Mouse (Mus musculus): ENCODE measurements around the gene Slc6a8. TPM values are rescaled to one million over a fixed set of nuclear protein-coding genes. Genes with fewer than 3 reads are reported as not detected.

Gene Slc6a8
- polyA plus RNA-seq, 1 experiment from 2014 or later, result 6.7 TPM

DNA sequence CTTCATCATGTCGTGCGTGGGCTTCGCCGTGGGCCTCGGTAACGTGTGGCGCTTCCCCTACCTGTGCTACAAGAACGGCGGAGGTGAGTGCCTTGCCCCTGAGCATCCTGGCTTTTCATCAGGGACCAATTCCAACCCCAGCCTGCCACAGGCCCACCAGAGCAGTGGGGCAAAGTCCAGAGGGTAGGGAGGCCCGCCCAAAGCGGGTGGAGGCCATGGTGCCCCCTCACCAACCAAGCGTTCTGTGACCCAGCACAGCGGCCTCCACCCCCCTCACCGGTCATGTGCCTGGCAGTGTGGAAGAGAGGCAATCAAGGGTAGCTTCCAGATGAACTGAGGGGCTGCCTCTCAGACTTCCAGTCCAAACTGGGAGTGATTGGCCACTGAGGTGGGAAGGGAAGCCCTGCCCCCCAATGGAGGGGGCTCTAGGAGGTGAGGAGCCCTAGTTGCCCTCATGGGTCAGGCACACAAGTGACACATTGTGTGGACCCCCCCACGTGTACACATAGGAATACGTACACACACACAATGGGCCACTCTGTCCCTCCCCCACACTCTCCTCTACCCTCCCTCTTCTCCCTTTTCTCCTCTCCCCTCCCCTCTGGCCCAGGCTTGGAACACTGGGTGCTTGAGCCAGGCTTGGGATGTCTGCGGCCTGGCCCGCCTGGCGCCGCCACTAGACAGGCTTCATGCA lies 1.2 kb downstream of the Slc6a8 start:
- peak overlapping the region; percentile 62 for H3K4me2 ChIP-seq (ENCODE audit: low read depth, low read length)
- ATAC-seq (ENCODE audit: insufficient read depth, low FRiP score), result peak; percentile 16; the same call in 1 of the 2 replicates
- 10% methylated on average over 20 of the region's 20 CpGs for WGBS
- H3K36me3 ChIP-seq (ENCODE audit: control insufficient read depth, insufficient read depth, low read length), result no peaks in the 10 kb centered on the region
- H3K4me3 ChIP-seq (replicated peaks; ENCODE audit: low read length), result peak overlapping the region; percentile 61
- H3K27me3 ChIP-seq (ENCODE audit: control insufficient read depth, insufficient read depth, low read length), result no peaks in the 10 kb centered on the region; the same call in 1 of the 2 replicates
- no peak overlapping the region; the same call in 1 of the 2 replicates for H3K27ac ChIP-seq (ENCODE audit: low read length)
- peak overlapping the region; percentile 80 for H3K9ac ChIP-seq (ENCODE audit: low read length)
- H3K4me1 ChIP-seq (ENCODE audit: control insufficient read depth, insufficient read depth, low read length), result peaks cover 9% of the 10 kb centered on the region
- no peaks in the 10 kb centered on the region for H3K9me3 ChIP-seq (replicated peaks; ENCODE audit: control insufficient read depth, low read length)

GRCm38 (mm10) chrX:73675231-73675630 lies 2.3 kb downstream of the Slc6a8 start:
- H3K27me3 ChIP-seq (ENCODE audit: control insufficient read depth, insufficient read depth, low read length), result no peaks in the 10 kb centered on the region; the same call in 1 of the 2 replicates
- no peaks in the 10 kb centered on the region for H3K36me3 ChIP-seq (ENCODE audit: control insufficient read depth, insufficient read depth, low read length)
- H3K27ac ChIP-seq (ENCODE audit: low read length), result no peak overlapping the region
- H3K4me1 ChIP-seq (ENCODE audit: control insufficient read depth, insufficient read depth, low read length), result peaks cover 9% of the 10 kb centered on the region
- H3K9ac ChIP-seq (ENCODE audit: low read length), result no peak overlapping the region; the same call in 1 of the 2 replicates
- no peaks in the 10 kb centered on the region for H3K9me3 ChIP-seq (replicated peaks; ENCODE audit: control insufficient read depth, low read length)
- ATAC-seq (ENCODE audit: insufficient read depth, low FRiP score), result no peak
- H3K4me2 ChIP-seq (ENCODE audit: low read depth, low read length), result peak overlapping the region; percentile 62
- 67% methylated on average over 2 of the region's 2 CpGs for WGBS
- peak overlapping the region; percentile 61 for H3K4me3 ChIP-seq (replicated peaks; ENCODE audit: low read length)

- no peak for ATAC-seq (ENCODE audit: insufficient read depth, low FRiP score)
- H3K4me2 ChIP-seq (ENCODE audit: low read depth, low read length), result no peak overlapping the region
- H3K9ac ChIP-seq (ENCODE audit: low read length), result no peak overlapping the region
- no peak overlapping the region for H3K4me3 ChIP-seq (replicated peaks; ENCODE audit: low read length)
- H3K9me3 ChIP-seq (replicated peaks; ENCODE audit: control insufficient read depth, low read length), result no peaks in the 10 kb centered on the region
- 97% methylated on average over 4 of the region's 4 CpGs for WGBS
- no peak overlapping the region for H3K27ac ChIP-seq (ENCODE audit: low read length)
- no peaks in the 10 kb centered on the region; the same call in 1 of the 2 replicates for H3K27me3 ChIP-seq (ENCODE audit: control insufficient read depth, insufficient read depth, low read length)
- no peaks in the 10 kb centered on the region for H3K36me3 ChIP-seq (ENCODE audit: control insufficient read depth, insufficient read depth, low read length)
- peaks cover 9% of the 10 kb centered on the region for H3K4me1 ChIP-seq (ENCODE audit: control insufficient read depth, insufficient read depth, low read length)
Measured at GRCm38 (mm10) chrX:73676668-73677067, 3.7 kb downstream of the Slc6a8 start.

DNA sequence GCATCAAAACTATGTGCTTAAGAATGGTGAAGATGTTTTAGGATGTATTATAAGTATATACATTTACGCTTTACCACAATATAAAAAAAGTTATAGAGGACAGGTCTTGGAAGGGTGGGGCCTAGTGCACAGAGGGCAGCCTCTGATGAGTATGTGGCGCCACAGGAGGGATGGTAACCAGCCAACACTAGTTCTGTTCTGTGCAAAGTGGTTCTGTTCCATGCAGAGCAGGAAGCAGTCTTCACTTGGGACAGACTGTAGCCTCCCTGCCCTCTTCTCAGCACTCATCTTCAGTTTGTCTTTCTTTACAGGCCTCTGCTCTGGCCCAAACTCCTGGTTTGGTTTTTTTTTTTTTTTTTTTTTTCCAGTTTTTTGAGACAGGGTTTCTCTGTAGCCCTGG lies 11.2 kb downstream of the Slc6a8 start:
- H3K4me1 ChIP-seq (ENCODE audit: control insufficient read depth, insufficient read depth, low read length), result no peaks in the 10 kb centered on the region
- H3K27ac ChIP-seq (ENCODE audit: low read length), result no peak overlapping the region
- no peak overlapping the region for H3K9ac ChIP-seq (ENCODE audit: low read length)
- 0 out of 2 replicates have a peak, but pooled peaks cover 3% of the 10 kb centered on the region for H3K36me3 ChIP-seq (ENCODE audit: control insufficient read depth, insufficient read depth, low read length)
- no peaks in the 10 kb centered on the region for H3K9me3 ChIP-seq (replicated peaks; ENCODE audit: control insufficient read depth, low read length)
- no peak for ATAC-seq (ENCODE audit: insufficient read depth, low FRiP score)
- H3K4me2 ChIP-seq (ENCODE audit: low read depth, low read length), result no peak overlapping the region
- no peak overlapping the region for H3K4me3 ChIP-seq (replicated peaks; ENCODE audit: low read length)
- 92% methylated on average over 2 of the region's 2 CpGs for WGBS
- no peaks in the 10 kb centered on the region for H3K27me3 ChIP-seq (ENCODE audit: control insufficient read depth, insufficient read depth, low read length)

- Histone ChIP-seq H3K4me1 (ENCODE audit: control insufficient read depth, insufficient read depth, low read length) (no peaks in the 10 kb centered on the region), H3K9me3 (replicated peaks; ENCODE audit: control insufficient read depth, low read length) (no peaks in the 10 kb centered on the region), H3K4me3 (replicated peaks; ENCODE audit: low read length) (no peak overlapping the region), H3K27ac (ENCODE audit: low read length) (peak overlapping the region; percentile 66), H3K9ac (ENCODE audit: low read length) (no peak overlapping the region), H3K27me3 (ENCODE audit: control insufficient read depth, insufficient read depth, low read length) (no peaks in the 10 kb centered on the region), H3K4me2 (ENCODE audit: low read depth, low read length) (no peak overlapping the region), H3K36me3 (ENCODE audit: control insufficient read depth, insufficient read depth, low read length) (0 out of 2 replicates have a peak, but pooled peaks cover 3% of the 10 kb centered on the region)
- ATAC-seq (ENCODE audit: insufficient read depth, low FRiP score), result no peak
Measured at GRCm38 (mm10) chrX:73684978-73685377, 12.0 kb downstream of the Slc6a8 start.

DNA sequence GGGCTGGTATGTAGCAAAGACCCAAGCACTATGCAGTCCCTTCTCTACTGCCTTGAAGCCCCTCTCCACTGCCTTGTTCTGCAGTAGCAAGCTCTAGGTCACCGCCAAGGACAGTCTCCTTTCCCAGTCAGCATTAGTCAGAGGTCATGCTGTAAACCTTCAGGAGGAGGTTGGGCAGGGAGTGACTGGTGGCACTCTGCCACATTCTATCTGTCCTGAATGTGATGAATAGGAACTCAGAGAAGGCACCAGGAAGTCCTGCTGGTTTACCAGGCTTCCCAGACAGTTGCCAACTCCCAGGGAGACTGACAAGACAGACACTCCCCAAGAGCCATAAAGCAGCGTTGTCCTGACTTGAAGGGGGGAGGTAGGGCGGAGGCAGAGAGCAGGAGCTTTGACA lies 12.7 kb downstream of the Slc6a8 start:
- Histone ChIP-seq H3K27ac (ENCODE audit: low read length) (peak overlapping the region; percentile 66), H3K9ac (ENCODE audit: low read length) (no peak overlapping the region), H3K4me1 (ENCODE audit: control insufficient read depth, insufficient read depth, low read length) (no peaks in the 10 kb centered on the region), H3K27me3 (ENCODE audit: control insufficient read depth, insufficient read depth, low read length) (no peaks in the 10 kb centered on the region), H3K9me3 (replicated peaks; ENCODE audit: control insufficient read depth, low read length) (no peaks in the 10 kb centered on the region), H3K4me3 (replicated peaks; ENCODE audit: low read length) (no peak overlapping the region), H3K36me3 (ENCODE audit: control insufficient read depth, insufficient read depth, low read length) (0 out of 2 replicates have a peak, but pooled peaks cover 3% of the 10 kb centered on the region), H3K4me2 (ENCODE audit: low read depth, low read length) (no peak overlapping the region)
- peak; percentile 73; the same call in 1 of the 2 replicates for ATAC-seq (ENCODE audit: insufficient read depth, low FRiP score)
- 60% methylated on average over 3 of the region's 3 CpGs for WGBS

DNA sequence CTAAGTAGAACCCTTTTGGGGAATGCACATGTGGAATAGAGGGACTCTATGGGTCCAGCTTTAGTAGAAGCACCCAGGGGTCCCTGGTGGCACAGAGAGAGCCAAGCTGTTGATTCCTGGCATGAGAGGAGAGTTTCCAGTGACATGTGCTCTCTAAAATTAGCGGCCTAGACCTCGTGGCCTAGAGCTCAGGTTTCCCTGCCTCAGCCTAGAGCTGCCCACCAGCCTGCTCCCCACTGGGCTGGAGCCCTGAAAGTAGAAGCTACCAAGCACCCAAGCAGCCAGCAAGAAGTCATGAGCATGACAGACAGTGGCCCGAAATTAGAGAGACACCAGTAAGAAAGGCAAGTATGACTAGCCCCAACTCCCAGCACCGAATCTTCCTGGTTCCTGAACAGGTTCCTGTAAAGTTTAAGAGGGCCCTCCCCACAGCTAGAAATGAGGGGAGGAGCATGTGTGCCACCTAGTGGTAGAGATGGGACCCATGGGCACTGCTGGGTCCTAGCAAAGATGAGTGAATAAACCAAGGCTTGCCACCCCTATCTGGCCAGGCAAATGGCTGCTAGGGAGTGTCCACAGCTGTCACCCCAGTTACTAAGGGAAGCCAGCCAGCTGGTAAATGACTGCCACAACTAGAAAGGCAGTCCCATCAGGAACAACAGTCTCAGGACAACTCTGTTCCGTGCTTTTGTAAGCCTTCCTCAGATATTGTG lies 18.1 kb downstream of the Slc6a8 start:
- Histone ChIP-seq H3K27ac (ENCODE audit: low read length) (no peak overlapping the region), H3K4me1 (ENCODE audit: control insufficient read depth, insufficient read depth, low read length) (no peaks in the 10 kb centered on the region), H3K9ac (ENCODE audit: low read length) (no peak overlapping the region), H3K36me3 (ENCODE audit: control insufficient read depth, insufficient read depth, low read length) (0 out of 2 replicates have a peak, but pooled peaks cover 3% of the 10 kb centered on the region), H3K27me3 (ENCODE audit: control insufficient read depth, insufficient read depth, low read length) (no peaks in the 10 kb centered on the region), H3K9me3 (replicated peaks; ENCODE audit: control insufficient read depth, low read length) (no peaks in the 10 kb centered on the region), H3K4me3 (replicated peaks; ENCODE audit: low read length) (no peak overlapping the region), H3K4me2 (ENCODE audit: low read depth, low read length) (no peak overlapping the region)
- peak; percentile 74; the same call in 1 of the 2 replicates for ATAC-seq (ENCODE audit: insufficient read depth, low FRiP score)
- 64% methylated on average over 5 of the region's 5 CpGs for WGBS

DNA sequence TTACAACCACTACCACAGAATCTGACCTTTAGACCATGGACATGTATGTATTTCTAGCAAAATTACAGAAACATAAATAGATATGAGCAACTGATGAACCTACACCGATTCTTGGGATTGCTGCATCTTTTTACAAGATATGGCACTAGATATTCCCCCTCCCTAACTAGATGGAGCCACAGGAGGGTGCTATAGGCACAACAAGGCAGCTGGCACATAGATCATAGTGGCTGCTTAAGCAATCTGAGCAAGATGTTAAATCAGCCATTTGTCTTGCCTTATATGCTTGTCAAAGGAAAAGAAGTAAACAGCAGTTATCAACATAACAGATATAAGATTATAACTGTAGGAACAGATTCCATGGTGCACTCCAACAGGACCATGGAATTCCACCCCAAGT lies 27.5 kb downstream of the Slc6a8 start:
- Histone ChIP-seq H3K4me3 (replicated peaks; ENCODE audit: low read length) (no peak overlapping the region), H3K4me1 (ENCODE audit: control insufficient read depth, insufficient read depth, low read length) (no peaks in the 10 kb centered on the region), H3K27ac (ENCODE audit: low read length) (no peak overlapping the region), H3K9me3 (replicated peaks; ENCODE audit: control insufficient read depth, low read length) (no peaks in the 10 kb centered on the region), H3K9ac (ENCODE audit: low read length) (no peak overlapping the region), H3K36me3 (ENCODE audit: control insufficient read depth, insufficient read depth, low read length) (0 out of 2 replicates have a peak, but pooled peaks cover 3% of the 10 kb centered on the region), H3K4me2 (ENCODE audit: low read depth, low read length) (no peak overlapping the region), H3K27me3 (ENCODE audit: control insufficient read depth, insufficient read depth, low read length) (no peaks in the 10 kb centered on the region)
- ATAC-seq (ENCODE audit: insufficient read depth, low FRiP score), result no peak
- 77% methylated on average over 1 of the region's 1 CpGs for WGBS

DNA sequence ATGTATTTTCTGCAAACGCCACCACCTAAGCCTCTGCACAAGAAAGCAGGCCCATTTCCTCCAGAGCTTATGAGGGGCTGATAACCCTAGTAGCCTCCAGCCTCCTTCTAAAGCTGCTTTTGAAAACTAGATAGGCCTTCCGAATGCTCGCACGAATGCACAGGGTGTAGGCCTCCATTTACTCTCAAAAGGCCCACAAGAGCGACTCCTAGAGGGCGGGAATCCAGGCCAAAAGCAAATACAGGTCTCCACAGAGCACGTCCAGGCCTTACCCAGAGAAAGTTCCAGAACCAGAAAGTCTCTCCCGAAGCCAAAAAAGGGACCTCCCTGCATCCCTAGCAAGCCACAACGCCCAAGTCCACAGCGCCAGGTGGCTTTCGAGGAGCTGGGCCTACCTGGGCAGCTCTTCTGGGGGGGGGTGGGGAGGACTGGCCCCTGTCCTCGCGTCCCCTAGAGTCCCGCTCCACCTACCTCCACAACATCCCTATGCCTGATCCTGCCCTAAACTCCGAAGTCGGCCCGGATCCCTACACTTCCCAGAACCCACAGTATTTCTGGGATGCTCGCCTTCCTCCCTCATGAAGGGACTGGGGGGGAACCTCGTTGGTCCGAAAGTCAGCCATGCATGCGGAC lies 42.6 kb downstream of the Slc6a8 start:
- ATAC-seq (ENCODE audit: insufficient read depth, low FRiP score), result peak; percentile 18
- peak overlapping the region; percentile 58 for H3K4me2 ChIP-seq (ENCODE audit: low read depth, low read length)
- WGBS, result 16% methylated on average over 21 of the region's 21 CpGs
- no peaks in the 10 kb centered on the region for H3K27me3 ChIP-seq (ENCODE audit: control insufficient read depth, insufficient read depth, low read length)
- peak overlapping the region; percentile 76 for H3K9ac ChIP-seq (ENCODE audit: low read length)
- H3K4me1 ChIP-seq (ENCODE audit: control insufficient read depth, insufficient read depth, low read length), result peaks cover 17% of the 10 kb centered on the region; the same call in 1 of the 2 replicates
- peak overlapping the region; percentile 88 for H3K27ac ChIP-seq (ENCODE audit: low read length)
- H3K4me3 ChIP-seq (replicated peaks; ENCODE audit: low read length), result peak overlapping the region; percentile 63
- H3K9me3 ChIP-seq (replicated peaks; ENCODE audit: control insufficient read depth, low read length), result no peaks in the 10 kb centered on the region
- no peaks in the 10 kb centered on the region for H3K36me3 ChIP-seq (ENCODE audit: control insufficient read depth, insufficient read depth, low read length)
